Mouse (Mus musculus) ES-Bruce4 (cell line): Measurements from ENCODE around the gene Gpr132.

Source experiments
- CTCF ChIP-seq: IDR thresholded peaks from one replicate; pipeline ENCODE4 v1.8.1; 2011; ENCODE audit warnings: low read depth, low read length
- POLR2A ChIP-seq: IDR thresholded peaks from one replicate; pipeline ENCODE4 v1.8.1; 2011; ENCODE audit warnings: low read length; ENCODE audit not compliant: insufficient read depth

DNA sequence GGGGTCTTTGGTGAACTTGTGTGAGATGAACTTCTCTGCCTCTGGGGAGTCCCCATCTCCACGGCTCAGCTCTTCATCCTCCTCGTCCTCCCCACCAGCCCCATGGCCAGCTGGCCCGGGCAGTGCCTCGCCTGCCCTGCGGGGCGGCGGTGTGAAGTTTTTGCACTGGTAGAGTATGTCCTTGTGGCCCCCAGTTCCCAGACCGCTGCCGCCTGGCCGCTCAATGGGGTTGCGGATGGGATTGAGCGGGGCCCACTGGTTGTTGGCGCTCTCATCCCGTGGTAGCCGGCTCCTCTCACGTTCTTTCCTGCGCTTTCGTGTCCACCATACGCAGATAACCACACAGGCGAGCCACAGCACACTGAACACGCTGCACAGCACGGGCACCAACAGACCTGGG, 41.0 kb upstream of the Gpr132 start:
- TF ChIP-seq CTCF = no peak
- no peak for TF ChIP-seq POLR2A
